Mouse (Mus musculus) macrophage (primary cell): ENCODE measurements around the gene Zc3h12a. TPM values are rescaled to one million over a fixed set of nuclear protein-coding genes. Genes with fewer than 3 reads are reported as not detected.
A peak's percentile ranks its signal among the peaks of the same experiment; 100 is the strongest.

Source experiments
- H3K27ac ChIP-seq: fragments of 350-480 bp; formaldehyde crosslinking; 2 replicates; pipeline ENCODE4 v1.9.0; 2021
- H3K36me3 ChIP-seq: fragments of 350-480 bp; formaldehyde crosslinking; 2 replicates; pipeline ENCODE4 v1.9.0; 2021; ENCODE audit errors: inconsistent target
- H3K4me3 ChIP-seq: fragments of 350-480 bp; formaldehyde crosslinking; 2 replicates; pipeline ENCODE4 v1.9.0; 2021; ENCODE audit errors: inconsistent target
- H3K79me2 ChIP-seq: fragments of 350-480 bp; formaldehyde crosslinking; 2 replicates; pipeline ENCODE4 v1.9.0; 2021; ENCODE audit errors: inconsistent target
- WGBS: methylation state at CpG from one replicate; pipeline ENCODE4 v1.1.7; 2026; ENCODE audit warnings: inconsistent platforms; ENCODE audit not compliant: missing documents; 5-methylcytosine and 5-hydroxymethylcytosine counted together
- polyA plus RNA-seq: library from polyadenylated mRNA; stranded (reverse); fragments of 250-400 nt; gene quantifications from 3 replicates; pipeline ENCODE4 v1.2.4, GENCODE M21; 2018; ENCODE audit warnings: inconsistent platforms

Zc3h12a gene
- polyA plus RNA-seq, 1 experiment from 2014 or later = 6.2 TPM

DNA sequence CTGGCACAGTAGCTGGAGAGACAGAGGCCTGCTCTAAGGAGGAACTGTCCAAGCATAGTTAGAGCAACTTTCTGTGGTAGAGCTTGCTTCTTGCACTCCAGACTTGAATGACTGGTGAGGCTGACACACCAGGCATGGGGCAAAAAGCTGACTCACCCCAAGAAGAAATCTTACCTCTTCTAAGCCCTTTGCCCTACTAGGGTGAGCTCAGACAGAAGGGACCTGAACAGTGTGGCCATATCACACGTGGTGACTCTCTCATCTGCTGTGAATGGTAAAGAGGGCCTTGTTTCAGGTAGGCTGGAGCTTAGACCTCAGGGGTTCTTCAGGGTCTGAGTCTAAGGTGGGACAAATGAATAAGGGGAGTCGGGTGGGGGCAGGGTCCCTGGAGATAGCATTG is 30.4 kb upstream of the Zc3h12a start:
- no peaks in the 10 kb centered on the region for H3K79me2 ChIP-seq
- H3K36me3 ChIP-seq = no peaks in the 10 kb centered on the region
- WGBS = 90% methylated on average over 2 of the region's 2 CpGs
- H3K27ac ChIP-seq = no peak overlapping the region
- H3K4me3 ChIP-seq = no peak overlapping the region

DNA sequence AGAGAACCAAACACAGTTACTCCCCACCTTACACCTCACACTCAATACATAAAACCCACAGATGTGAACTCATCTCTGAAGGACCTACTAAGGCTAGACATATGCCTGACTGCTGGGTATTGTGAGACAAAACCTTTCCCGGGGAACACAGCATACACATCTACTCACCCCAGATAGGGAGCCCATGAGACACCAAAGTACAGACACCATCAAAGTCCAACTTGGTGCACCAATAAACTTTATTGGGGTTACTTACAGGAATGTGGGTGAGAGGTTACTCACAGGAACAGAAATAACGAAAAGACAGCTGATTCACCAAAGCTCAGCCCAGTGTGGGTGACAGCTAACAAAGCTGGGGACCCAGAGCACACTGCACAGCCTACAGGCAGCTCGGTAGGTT is 29.7 kb upstream of the Zc3h12a start:
- no peaks in the 10 kb centered on the region for H3K79me2 ChIP-seq
- no peaks in the 10 kb centered on the region for H3K36me3 ChIP-seq
- H3K27ac ChIP-seq = no peak overlapping the region
- H3K4me3 ChIP-seq = no peak overlapping the region
- WGBS = 84% methylated on average over 3 of the region's 3 CpGs

DNA sequence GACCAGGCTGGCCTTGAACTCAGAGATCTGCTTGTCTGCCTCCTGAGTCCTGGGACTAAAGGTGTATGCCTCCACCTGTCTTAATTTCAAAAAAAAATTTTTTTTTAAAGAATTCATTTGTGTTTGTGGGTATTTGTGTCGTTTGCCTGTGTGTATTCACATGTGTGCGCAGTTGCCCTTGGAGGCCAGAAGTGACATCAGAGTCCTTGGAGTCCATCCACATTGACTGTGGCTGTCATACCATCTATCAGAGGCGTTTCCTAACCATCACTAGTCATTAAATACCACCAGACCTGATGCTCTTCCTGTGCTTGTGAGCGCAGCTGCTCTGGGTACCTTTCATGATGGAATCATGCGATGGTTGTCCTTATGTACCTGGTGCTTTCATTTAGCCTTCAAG is 28.0 kb upstream of the Zc3h12a start:
- Histone ChIP-seq H3K4me3 (no peak overlapping the region), H3K36me3 (no peaks in the 10 kb centered on the region), H3K27ac (no peak overlapping the region), H3K79me2 (no peaks in the 10 kb centered on the region)
- WGBS = 86% methylated on average over 5 of the region's 5 CpGs

DNA sequence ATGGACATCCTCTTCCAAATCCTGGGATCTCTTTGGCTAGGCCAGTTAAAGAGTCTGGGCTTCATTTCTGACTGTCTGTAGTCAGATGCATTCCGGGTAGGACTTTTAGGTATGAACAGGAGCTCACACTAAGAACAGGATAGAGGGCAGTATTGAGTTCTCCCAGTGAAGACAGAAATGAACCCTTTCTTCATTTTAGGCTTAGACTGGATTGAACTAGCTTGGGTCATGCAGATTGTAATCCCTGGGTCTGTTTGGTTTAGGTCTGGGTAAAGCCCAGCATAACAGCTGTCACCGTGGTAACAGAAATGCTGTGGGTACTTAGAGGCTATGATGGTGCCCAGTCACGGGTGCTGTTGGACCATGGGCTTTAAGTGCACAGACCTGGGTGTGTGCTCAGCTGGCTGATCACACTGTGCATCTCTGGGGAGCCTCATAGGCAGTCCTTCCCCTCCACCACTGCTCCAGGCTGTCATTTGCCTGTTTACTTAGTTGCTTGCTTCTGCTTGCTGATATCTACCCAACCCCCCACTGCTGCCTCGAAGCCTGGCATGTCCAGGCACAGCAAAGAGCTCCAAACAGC is 26.1 kb upstream of the Zc3h12a start:
- WGBS = 82% methylated on average over 4 of the region's 4 CpGs
- H3K4me3 ChIP-seq = no peak overlapping the region

DNA sequence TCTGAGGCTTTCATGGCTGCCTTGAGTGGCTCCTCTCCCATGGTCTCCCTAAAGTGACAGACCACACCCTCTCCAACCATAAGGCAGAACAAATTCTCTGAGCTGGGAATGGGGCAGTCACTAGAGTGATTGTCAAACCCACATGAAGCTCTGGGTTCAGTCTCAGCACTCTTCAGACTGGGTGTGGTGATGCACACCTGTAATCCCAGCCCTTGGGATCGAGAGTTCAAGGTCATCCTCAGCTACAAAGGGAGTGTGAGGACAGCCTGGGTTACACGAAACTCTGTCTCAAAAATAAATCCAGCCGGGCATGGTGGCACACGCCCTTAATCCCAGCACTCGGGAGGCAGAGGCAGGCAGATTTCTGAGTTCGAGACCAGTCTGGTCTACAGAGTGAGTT is 24.8 kb upstream of the Zc3h12a start:
- WGBS = 100% methylated on average over 4 of the region's 6 CpGs
- Histone ChIP-seq H3K27ac (no peak overlapping the region), H3K4me3 (no peak overlapping the region), H3K79me2 (no peaks in the 10 kb centered on the region), H3K36me3 (no peaks in the 10 kb centered on the region)

More for the DNA sequence above, 26.1 kb upstream of the Zc3h12a start:
- no peaks in the 10 kb centered on the region for H3K36me3 ChIP-seq
- H3K27ac ChIP-seq = no peak overlapping the region
- no peaks in the 10 kb centered on the region for H3K79me2 ChIP-seq

DNA sequence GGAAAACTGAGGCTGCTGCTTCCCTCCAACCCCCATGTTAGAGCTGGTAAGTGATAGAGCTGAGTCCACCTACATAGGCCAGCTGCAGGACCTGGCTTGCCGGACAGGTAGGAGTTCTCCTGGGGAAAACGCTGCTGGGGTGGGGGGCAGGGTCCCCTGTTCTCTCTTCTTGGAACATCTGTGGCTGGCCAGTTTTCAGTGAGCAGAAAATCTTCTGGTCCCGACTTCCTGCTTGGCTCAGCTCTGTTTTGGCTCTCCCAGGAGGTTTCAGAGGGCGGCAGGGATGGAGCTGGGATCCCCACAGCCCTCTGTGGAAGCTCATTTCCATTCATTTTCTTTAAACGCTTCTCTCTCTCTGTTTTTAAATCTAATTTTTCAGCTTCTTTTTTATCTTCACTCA is 21.8 kb upstream of the Zc3h12a start:
- H3K27ac ChIP-seq = no peak overlapping the region
- no peak overlapping the region for H3K4me3 ChIP-seq
- H3K79me2 ChIP-seq = no peaks in the 10 kb centered on the region
- H3K36me3 ChIP-seq = no peaks in the 10 kb centered on the region
- WGBS = 81% methylated on average over 5 of the region's 5 CpGs

DNA sequence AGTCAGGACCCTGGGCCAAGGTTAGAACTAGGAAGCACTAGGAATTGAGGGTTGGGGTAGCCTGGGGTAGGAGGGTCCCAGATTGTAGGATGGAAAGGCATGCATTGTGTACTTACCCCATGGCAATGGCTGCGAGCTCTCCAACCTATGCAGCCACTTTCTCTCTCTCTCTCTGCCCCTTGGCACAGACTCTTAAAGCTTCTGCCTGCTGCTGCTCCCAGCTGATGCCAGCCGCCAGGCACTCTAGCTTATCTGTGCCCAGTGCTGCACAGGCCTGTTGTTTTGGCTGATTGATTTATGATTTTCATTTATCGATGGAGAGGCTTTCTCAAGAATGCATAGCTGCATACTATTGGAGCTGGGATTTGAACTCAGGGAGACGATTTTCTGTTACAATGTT is 20.3 kb upstream of the Zc3h12a start:
- no peak overlapping the region for H3K4me3 ChIP-seq
- no peak overlapping the region for H3K27ac ChIP-seq
- 93% methylated on average over 4 of the region's 4 CpGs for WGBS
- H3K79me2 ChIP-seq = no peaks in the 10 kb centered on the region
- H3K36me3 ChIP-seq = no peaks in the 10 kb centered on the region

DNA sequence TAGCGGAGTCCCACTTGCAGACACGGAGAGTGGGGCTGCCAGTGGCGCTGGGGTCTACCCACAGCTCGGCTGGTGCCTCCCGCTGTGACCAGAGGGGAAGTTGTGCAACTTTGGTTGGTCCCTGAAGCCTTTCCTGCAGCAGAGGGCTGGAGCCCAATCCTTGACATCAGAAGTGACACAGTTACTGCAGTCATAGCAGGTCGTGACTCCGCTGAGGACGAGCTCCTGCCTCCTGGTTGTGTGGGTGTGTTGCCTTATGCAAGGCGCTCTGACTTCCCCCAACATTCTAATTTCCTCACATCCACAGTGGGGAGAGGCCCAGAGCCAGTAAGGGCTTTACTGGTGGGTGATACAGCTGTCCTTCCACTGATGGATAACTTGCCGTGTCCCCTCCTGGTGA is 17.6 kb upstream of the Zc3h12a start:
- H3K79me2 ChIP-seq = no peaks in the 10 kb centered on the region
- peak overlapping the region; percentile 90 for H3K27ac ChIP-seq
- no peak overlapping the region for H3K4me3 ChIP-seq
- 2% methylated on average over 10 of the region's 10 CpGs for WGBS
- no peaks in the 10 kb centered on the region for H3K36me3 ChIP-seq

DNA sequence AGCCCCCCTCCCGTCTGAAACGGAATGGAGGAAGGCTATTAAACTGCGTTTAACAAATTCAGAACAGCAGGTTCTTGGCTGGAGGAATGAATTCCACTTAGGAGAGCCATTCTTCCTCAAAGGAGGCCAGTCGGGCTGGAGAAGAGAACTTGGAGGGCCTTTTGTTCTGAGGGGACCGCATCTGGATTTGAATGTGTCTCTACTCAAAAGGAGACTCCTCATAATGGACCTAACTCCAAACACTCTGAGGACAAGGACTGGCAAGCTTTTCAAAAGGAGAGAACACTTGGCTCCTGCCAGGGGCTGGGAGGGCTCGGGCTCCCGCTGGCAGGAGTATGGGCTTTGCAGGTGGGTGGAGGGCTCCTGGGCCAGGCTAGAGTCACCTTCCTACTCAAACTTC is 17.0 kb upstream of the Zc3h12a start:
- Histone ChIP-seq H3K36me3 (no peaks in the 10 kb centered on the region), H3K4me3 (no peak overlapping the region), H3K27ac (peak overlapping the region; percentile 90), H3K79me2 (no peaks in the 10 kb centered on the region)
- 41% methylated on average over 7 of the region's 7 CpGs for WGBS

DNA sequence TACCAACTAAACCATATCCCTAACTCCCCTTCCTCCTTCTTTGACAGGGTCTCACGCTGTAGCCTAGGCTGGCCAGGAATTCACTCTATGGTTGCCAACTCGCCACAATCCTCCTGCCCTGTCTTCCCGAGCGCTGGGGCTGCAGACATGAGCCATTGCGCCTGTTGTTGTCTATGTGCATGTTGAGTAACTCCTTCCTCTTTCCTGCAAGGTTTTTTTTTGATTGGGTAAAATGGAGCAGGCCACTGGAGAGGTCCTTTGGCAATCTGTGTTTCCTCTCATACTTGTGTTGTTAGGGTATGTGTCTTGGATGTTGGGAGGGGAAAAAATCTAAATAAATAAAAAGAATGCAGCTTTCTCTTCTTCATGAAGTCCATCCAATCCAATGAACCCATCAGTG is 16.6 kb upstream of the Zc3h12a start:
- Histone ChIP-seq H3K27ac (peak overlapping the region; percentile 90), H3K36me3 (no peaks in the 10 kb centered on the region), H3K4me3 (no peak overlapping the region), H3K79me2 (no peaks in the 10 kb centered on the region)
- WGBS = 31% methylated on average over 5 of the region's 5 CpGs

DNA sequence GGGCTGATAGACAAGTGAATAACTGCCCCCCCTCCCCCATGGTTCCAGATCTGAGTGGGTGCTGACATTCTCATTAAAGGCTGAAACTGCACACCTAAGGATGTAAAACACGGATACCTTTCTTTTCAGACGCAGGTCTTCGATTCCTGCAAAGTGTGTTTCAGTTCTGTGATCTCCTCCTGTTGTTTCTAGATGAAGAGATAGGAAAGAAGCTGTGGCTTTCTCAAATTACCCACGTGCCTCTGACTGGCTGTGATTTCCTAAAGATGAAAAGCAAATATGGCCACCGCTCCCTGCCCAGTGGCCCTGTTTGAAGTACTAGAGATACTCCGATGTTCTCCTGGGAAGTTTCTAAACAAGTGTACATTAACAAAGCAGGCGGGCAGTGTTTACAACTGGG is 10.7 kb upstream of the Zc3h12a start:
- WGBS = 78% methylated on average over 7 of the region's 7 CpGs
- H3K4me3 ChIP-seq = no peak overlapping the region
- H3K36me3 ChIP-seq = no peaks in the 10 kb centered on the region
- H3K27ac ChIP-seq = no peak overlapping the region
- no peaks in the 10 kb centered on the region for H3K79me2 ChIP-seq

DNA sequence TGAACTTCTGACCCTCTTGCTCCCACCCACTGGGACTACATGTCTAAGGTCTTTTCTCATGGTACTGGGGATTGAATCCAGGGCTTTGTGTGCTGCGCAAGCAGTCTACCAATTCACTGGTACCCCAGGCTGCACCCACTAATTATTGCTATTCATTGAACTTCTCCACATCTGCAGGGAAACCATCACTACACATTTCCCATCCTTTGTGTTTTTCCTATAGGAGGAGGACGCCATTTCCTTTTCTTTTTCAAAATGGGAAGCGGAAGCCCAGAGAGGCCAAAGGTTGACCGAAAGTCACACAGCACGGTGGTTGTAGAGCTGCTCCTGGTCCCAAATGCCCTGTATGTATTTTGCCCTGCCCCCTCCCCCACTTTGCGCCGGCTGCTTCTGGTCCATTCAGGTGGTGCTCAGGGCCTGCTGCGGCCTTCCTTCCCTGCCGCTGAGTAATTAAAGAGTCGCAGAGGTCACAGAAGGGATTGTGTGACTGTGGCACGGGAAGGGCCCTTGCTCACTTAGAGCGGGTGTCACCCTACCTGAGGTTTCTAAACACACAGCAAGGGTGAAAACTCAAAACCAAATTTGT is 8.8 kb upstream of the Zc3h12a start:
- WGBS = 94% methylated on average over 12 of the region's 12 CpGs
- Histone ChIP-seq H3K27ac (no peak overlapping the region), H3K79me2 (no peaks in the 10 kb centered on the region), H3K4me3 (no peak overlapping the region), H3K36me3 (no peaks in the 10 kb centered on the region)

DNA sequence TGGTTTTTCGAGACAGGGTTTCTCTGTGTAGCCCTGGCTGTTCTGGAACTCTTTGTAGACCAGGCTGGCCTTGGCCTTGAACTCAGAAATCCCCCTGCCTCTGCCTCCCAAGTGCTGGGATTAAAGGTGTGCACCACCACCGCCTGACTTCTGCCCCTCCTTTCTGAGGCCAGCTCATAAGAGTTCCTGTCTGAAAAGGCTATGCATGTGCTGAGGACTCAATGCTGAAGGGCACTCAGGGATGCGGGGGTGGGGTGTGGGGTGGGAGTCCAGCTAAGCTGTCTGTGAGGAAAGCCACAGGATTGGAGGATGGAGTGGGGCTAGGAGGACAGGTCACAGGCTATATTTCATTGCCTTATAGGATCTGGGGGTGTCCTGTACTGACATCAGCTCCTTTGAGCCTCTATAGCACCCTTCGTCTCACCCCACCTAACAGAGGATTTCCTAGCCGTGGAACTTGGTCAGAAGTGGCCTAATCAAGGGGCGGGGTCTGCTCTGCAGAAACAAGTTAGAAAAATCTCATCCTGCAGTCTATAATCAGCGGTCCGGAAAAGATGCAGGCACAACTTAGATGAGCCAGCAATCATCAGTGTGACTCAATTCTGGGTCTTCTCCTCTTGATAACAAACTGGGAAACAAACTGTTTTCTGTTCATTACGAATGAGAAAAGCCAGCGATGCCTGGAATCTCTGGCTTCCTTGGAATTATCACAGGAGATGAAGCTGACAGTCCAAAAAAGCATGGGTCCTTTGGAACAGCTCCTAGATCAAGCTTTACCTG is 7.6 kb upstream of the Zc3h12a start:
- 96% methylated on average over 9 of the region's 10 CpGs for WGBS
- no peaks in the 10 kb centered on the region for H3K79me2 ChIP-seq
- H3K4me3 ChIP-seq = no peak overlapping the region
- no peaks in the 10 kb centered on the region for H3K36me3 ChIP-seq
- H3K27ac ChIP-seq = no peak overlapping the region

DNA sequence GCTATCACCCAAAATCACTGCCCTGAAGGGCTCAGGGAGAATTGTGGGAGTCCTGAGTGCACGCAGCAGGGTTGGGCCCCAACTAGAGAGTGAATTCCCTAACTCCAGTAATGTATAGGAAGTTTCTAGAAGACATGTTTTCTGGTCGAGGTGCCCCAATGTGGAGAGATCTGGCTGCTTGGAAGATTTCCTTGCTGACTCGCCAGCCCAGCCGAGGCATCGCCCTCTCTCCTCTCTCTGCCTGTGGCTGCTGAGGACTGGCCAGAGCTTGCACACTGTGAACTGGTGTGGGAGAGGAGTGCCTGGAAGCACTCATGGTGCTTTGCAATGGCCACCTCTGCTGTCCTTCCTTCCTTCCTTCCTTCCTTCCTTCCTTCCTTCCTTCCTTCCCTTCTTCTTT is 7.0 kb upstream of the Zc3h12a start:
- 78% methylated on average over 5 of the region's 5 CpGs for WGBS

DNA sequence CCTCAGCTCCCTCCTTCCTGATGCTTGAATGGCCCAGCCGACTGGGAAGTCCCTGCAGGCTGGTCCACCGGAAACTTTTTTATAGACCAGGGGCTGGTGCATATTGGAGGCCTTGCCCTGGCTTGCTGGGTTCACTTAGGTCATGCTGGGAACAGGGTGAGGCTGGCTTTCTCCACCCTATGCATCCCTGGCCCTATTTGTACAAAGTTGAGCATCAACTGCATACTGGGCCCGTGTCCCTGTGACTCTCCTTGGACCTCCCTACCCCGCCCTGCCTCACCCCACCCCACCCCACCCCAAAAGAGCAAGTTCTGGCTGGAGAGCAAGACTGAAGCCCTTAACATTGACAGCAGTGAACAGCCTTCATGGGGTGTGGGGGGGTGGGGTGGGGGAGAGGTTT is 6.6 kb upstream of the Zc3h12a start:
- Histone ChIP-seq H3K36me3 (no peaks in the 10 kb centered on the region), H3K4me3 (no peak overlapping the region), H3K79me2 (no peaks in the 10 kb centered on the region), H3K27ac (no peak overlapping the region)
- WGBS = 88% methylated on average over 4 of the region's 4 CpGs

More for the DNA sequence above, 7.0 kb upstream of the Zc3h12a start:
- Histone ChIP-seq H3K4me3 (no peak overlapping the region), H3K36me3 (no peaks in the 10 kb centered on the region), H3K27ac (no peak overlapping the region), H3K79me2 (no peaks in the 10 kb centered on the region)
